Comparison of ENCODE assay signal across 7 mouse cellular contexts in genomic region chr4:134766904-134767425, GRCm38 (mm10). TPM values are rescaled to one million over a fixed set of nuclear protein-coding genes. Genes with fewer than 3 reads are reported as not detected.
DNase-seq lines count a peak whose midpoint lies in the region; ATAC-seq lines count a peak whose summit lies in the region.

No protein-coding gene starts in this region.

- peaks cover 50% of the 10 kb centered on the region for H3K27me3 ChIP-seq in embryonic facial prominence, embryonic 10.5 days (replicated peaks; ENCODE audit: low read depth, poor library complexity, severe bottlenecking)
- no peaks in the 10 kb centered on the region for H3K27me3 ChIP-seq in heart, embryonic 16.5 days (ENCODE audit: control insufficient read depth, insufficient read depth, low read length)
- peaks cover 62% of the 10 kb centered on the region for H3K27me3 ChIP-seq in midbrain, embryonic 12.5 days

- H3K4me2 ChIP-seq in heart, embryonic 16.5 days (ENCODE audit: low read depth, low read length): peak overlapping the region; percentile 90
- peak overlapping the region; percentile 92 for H3K4me2 ChIP-seq in midbrain, embryonic 12.5 days (replicated peaks)

- no peaks in the 10 kb centered on the region for H3K9me3 ChIP-seq in embryonic facial prominence, embryonic 10.5 days
- no peaks in the 10 kb centered on the region for H3K9me3 ChIP-seq in heart, embryonic 16.5 days (replicated peaks; ENCODE audit: control insufficient read depth, low read length)
- no peaks in the 10 kb centered on the region for H3K9me3 ChIP-seq in midbrain, embryonic 12.5 days

- DNase-seq in 3T3-L1 (ENCODE audit: low read depth, low spot score): peak; percentile 52
- DNase-seq in embryonic facial prominence, embryonic 10.5 days (ENCODE audit: low spot score): peak; percentile 53
- DNase-seq in kidney, postnatal 36 days: peak; percentile 60 to 63
- DNase-seq in left cerebral cortex, adult 18-20 months (ENCODE audit: low spot score in 2 of 2): no peak

- peak overlapping the region; percentile 95 for H3K4me3 ChIP-seq in embryonic facial prominence, embryonic 10.5 days
- peak overlapping the region; percentile 84 for H3K4me3 ChIP-seq in heart, embryonic 16.5 days (ENCODE audit: low read length)
- H3K4me3 ChIP-seq in midbrain, embryonic 12.5 days: peak overlapping the region; percentile 65

- H3K27ac ChIP-seq in embryonic facial prominence, embryonic 10.5 days (replicated peaks): peak overlapping the region; percentile 89
- peak overlapping the region; percentile 58 for H3K27ac ChIP-seq in heart, embryonic 16.5 days (ENCODE audit: low read length)
- no peak overlapping the region for H3K27ac ChIP-seq in midbrain, embryonic 12.5 days (replicated peaks)

- H3K9ac ChIP-seq in heart, embryonic 16.5 days (ENCODE audit: low read length): peak overlapping the region; percentile 91
- peak overlapping the region; percentile 69 for H3K9ac ChIP-seq in midbrain, embryonic 12.5 days (replicated peaks)

- H3K4me1 ChIP-seq in embryonic facial prominence, embryonic 10.5 days: peaks cover 68% of the 10 kb centered on the region
- H3K4me1 ChIP-seq in heart, embryonic 16.5 days (ENCODE audit: control insufficient read depth, insufficient read depth, low read length): peaks cover 40% of the 10 kb centered on the region
- peaks cover 19% of the 10 kb centered on the region for H3K4me1 ChIP-seq in midbrain, embryonic 12.5 days

- peak; percentile 38 for ATAC-seq in CD4-positive, CD25-positive, alpha-beta regulatory T cell, adult 4 months
- no peak; the same call in 1 of the 2 replicates for ATAC-seq in heart, embryonic 16.5 days (replicated peaks; ENCODE audit: extremely low read depth, insufficient read depth, low FRiP score)
- 0 out of 2 replicates have a peak, but pooled peaks have one; percentile 12 for ATAC-seq in midbrain, embryonic 12.5 days (ENCODE audit: low FRiP score, low read depth)

- H3K36me3 ChIP-seq in embryonic facial prominence, embryonic 10.5 days (replicated peaks): no peaks in the 10 kb centered on the region
- no peaks in the 10 kb centered on the region for H3K36me3 ChIP-seq in heart, embryonic 16.5 days (ENCODE audit: control insufficient read depth, insufficient read depth)
- no peaks in the 10 kb centered on the region for H3K36me3 ChIP-seq in midbrain, embryonic 12.5 days

- 2% methylated on average over 23 of the region's 23 CpGs for WGBS in embryonic facial prominence, embryonic 10.5 days
- WGBS in heart, embryonic 16.5 days: 2% methylated on average over 21 of the region's 23 CpGs
- WGBS in midbrain, embryonic 12.5 days: 2% methylated on average over 23 of the region's 23 CpGs

RNA-seq across cellular contexts. Expression of gene Ldlrap1, which starts 0.9 kb away (rescaled TPM):
- polyA plus RNA-seq in CD4-positive, CD25-positive, alpha-beta regulatory T cell, adult 4 months (2017; shearing (Covaris generic)): 10 to 100 TPM; 26.1 to 42.4 TPM
- 15.8 and 17.4 TPM in 2 replicates for polyA plus RNA-seq in embryonic facial prominence, embryonic 10.5 days (2016; fragmentation: Nextera tagmentation; extraction: Ambion mirVana)
- 14.7 and 15.8 TPM in 2 replicates for polyA plus RNA-seq in heart, embryonic 16.5 days (2015; fragmentation: Nextera tagmentation; extraction: Ambion mirVana)
- polyA plus RNA-seq in midbrain, embryonic 12.5 days (2016; fragmentation: Nextera tagmentation; extraction: Ambion mirVana): 5.7 and 6.0 TPM in 2 replicates
- 1 to 10 TPM; 1.8 to 3.1 TPM for total RNA-seq in left cerebral cortex, adult 18-20 months (2021)

Comparison
In these comparisons a context has a peak if more than half of its experiments do, and no peak if none do; other contexts are left out.
1. DNase-seq: peak in 3T3-L1 (single experiment), embryonic facial prominence, embryonic 10.5 days (single experiment) and kidney, postnatal 36 days (2 of 2); none in left cerebral cortex, adult 18-20 months (0 of 2).
2. Peak in every context shown above with its lines, with median percentiles within 50 percentile points of each other: H3K4me3 ChIP-seq.